Mouse (Mus musculus) thymus, postnatal 10 days (tissue): ENCODE data around the gene Notch1.

Source experiments
- DNase-seq, 2 experiments: peaks; one replicate each; pipeline ENCODE4 v3.0.0; 2021; ENCODE audit warnings: low spot score in 2 of 2

The Notch1 gene

GRCm38 (mm10) chr2:26500599-26501370, 15.7 kb downstream of the Notch1 start:
- DNase-seq, result no peak

DNA sequence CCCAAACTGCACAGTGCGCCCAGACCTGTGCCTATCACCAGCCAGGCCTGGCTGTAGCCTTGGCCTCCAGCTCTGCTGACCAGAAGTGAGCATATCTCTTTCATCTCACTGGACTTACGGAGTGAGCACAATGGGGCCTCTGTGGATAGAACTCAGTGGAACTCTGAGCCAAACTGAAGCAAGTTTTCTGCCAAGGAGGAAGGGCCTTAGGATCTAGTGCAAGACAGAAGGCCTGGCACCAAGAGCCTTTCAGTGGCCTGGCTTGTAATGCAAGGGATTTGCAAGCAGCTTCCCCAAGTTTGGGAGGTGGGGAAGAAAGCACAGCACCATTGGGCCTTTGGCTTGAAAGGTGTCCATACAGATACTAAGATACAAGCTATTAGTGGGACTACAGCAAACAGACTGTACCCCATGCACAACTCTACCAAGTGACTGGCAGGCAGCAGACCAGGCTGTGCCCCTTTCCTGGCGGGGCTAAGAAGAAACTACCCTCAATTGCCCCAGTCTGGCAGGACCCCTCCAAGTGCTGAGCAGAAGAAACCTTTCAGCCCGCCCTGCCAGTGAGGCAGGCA, 16.4 kb downstream of the Notch1 start:
- DNase-seq, result no peak

- DNase-seq, result no peak
These were observed 17.8 kb downstream of the Notch1 start for GRCm38 (mm10) chr2:26498694-26499093.

DNA sequence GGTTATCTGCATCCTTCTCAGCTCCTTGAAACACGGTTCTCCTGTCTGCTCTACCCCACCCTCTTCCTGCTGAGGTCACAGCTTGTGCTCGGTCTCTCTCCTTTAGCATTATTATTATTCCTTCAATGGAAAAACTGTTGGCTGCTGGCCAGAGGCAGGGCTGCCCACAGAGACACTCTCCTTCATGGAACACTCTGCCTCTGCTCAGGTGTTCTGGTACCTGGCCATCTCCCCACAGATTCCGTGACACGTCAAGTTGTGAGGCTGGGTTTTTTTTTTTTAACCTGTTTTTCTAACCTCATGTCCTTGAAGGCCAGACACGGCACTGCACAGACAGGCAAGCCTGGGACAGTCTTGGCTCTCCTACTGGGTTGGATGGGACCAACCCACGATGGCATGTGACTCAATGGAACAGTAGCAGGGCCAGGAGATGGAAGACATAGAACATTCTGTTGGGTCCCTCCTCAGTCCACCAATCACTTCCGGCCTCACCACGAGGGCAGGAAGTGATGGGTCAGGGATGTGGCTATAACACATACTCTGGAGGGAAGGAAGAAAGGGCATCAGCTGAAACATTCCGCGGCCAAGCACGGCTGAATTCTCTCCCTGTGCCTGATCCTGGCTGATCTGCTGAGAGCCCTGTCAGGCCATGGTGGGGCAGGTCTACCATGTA, 18.5 kb downstream of the Notch1 start:
- no peak for DNase-seq

- DNase-seq, result no peak
These were observed 20.0 kb downstream of the Notch1 start for GRCm38 (mm10) chr2:26496451-26496850.

GRCm38 (mm10) chr2:26495701-26496100, 20.8 kb downstream of the Notch1 start:
- DNase-seq, result no peak

- DNase-seq, result no peak
These were observed 21.5 kb downstream of the Notch1 start for GRCm38 (mm10) chr2:26494991-26495390.

DNA sequence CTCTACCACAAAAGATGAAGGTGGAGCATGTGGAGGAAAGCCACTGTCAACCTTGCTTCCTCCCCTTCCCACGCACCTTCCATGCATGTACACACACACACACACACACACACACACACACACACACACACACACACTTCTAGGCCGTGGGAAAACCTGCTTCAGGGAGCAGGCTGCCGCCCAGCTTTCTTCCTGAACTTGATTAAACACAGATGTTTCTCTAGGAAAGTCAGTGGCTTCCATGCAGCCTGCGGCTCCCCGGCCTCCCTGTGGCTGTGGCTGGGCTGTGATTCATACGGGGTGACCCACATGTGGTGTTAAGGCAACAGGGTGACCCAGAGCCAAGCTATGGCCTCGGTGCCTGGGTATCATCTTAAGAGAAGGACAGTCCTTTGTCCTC, 22.1 kb downstream of the Notch1 start:
- no peak for DNase-seq

DNA sequence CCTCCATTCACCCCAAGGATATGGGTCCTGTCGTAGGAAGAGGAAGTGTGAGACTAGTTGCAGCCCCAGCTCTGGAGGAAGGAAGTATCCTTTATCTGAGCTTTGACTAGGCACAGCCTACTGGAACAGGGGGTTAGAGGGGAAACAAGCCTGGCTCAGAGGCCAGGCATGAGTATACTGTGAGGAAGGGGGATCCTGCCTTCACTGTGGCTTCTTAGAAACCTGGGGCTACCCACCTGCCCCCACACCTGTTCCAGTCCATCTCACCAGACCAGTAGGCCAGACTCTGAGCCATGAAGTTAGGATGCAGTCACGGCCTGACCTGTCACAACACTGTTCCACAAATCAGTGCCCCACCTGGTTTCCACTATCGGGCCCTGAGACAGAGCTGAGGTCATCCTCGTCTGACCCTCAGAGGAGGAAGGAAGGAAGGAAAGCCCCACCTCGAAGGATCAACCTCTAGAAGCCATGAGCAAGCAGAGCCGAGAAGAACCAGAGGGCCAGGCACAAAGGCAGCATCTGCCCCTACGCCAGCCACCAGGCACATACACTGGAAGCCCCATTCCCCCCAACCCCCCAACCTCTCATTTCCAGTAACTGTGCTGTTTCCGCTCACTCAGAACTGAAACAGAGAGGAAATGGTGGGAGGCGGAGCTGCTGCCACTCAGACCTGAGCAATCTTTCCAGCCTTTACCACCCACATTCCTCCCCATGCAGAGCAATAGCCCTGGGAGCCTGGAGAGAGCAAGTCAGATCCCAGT, 23.3 kb downstream of the Notch1 start:
- peak; percentile 51 to 65 for DNase-seq

GRCm38 (mm10) chr2:26490760-26491301, 25.6 kb downstream of the Notch1 start:
- DNase-seq, result no peak

DNA sequence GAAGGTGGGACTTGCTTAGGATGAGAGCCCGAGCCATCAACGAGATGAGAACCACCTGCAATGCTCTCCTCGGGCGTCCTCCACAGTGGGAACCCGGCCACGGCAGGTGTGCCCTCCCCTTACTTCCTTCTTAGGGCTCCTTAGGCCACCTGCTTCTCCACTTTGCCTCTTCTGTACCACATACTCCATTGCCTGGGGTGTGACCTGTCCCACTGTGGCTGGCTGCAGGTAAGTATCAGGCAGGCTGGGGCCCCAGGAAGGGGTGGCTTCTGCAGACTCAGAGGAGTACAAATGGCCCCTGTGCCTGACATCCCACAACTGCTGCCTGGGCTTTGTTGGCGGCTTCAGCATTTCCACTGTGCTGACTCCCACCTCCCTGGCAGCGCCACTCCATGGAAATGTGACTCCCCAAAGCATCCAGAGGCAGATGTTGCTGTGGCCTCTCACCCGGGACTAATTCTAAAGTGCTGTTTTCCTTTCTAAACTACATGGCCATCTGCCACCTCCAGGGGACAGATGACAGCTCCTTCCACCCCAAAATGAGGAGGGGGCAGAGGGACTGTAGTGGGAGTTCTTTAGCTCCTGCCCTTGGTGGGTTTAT, 27.8 kb downstream of the Notch1 start:
- no peak for DNase-seq

DNA sequence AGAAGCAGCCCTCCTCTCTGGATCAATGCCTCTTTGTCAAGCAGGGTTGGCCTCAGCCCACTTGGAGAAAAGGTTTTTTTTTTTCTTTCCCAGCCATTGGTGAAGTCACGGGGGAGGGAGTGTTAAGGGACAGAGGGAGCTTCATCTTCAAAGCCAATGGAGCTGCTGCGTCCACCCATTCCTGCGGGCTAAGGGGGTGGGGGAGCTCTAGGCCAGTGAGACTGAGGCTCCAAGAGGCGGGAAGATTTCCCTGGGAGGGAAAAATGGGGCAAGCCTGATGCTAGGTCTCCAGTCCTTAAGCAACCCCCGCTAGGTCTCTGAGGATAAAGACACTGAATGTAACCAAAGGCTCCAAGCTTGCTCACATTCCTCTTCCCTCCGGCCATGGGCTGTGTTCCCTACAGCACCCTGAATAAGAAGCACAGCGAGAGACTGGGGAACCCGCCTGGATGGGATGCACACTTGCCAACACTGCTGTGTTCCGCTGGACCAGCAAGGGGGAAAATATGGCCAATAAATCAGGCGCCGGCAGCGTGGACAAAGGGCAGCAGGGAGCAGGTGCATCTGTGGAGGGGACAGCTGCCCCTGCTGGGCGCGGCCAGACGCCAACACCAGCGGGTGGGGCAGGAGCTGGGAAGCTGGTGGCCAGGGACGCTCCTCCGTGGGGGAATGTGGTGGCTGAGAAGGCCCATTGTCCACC, 29.0 kb downstream of the Notch1 start:
- DNase-seq, result no peak

- DNase-seq, result no peak
These were observed 29.6 kb downstream of the Notch1 start for GRCm38 (mm10) chr2:26486835-26487321.

DNA sequence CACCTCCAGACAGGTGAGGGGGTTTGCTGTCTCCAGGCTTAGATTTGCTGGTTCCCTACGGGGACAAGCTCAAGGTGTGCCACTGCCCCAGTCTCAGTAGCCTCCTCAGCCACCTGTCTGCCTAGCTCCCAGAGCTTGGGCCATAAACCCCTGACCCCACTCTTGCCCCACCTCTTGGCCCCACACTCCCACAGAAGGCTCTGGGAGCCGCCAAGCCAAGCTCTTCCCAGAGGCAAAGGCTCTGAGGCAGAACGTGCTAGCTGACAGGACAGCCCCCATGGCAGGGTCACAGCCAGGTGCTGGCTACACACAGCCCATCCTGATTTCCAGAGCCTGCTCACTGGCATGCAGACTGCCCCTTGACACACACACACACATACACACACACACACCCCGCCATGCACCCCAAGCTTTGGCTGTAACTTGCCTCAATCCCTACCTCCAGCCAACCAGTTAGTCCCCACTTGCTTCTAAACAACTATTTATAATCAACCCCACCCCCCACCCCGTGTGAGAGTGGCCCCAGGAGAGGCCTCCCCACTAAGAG, 30.1 kb downstream of the Notch1 start:
- no peak for DNase-seq

GRCm38 (mm10) chr2:26485710-26486109, 30.8 kb downstream of the Notch1 start:
- DNase-seq, result no peak

DNA sequence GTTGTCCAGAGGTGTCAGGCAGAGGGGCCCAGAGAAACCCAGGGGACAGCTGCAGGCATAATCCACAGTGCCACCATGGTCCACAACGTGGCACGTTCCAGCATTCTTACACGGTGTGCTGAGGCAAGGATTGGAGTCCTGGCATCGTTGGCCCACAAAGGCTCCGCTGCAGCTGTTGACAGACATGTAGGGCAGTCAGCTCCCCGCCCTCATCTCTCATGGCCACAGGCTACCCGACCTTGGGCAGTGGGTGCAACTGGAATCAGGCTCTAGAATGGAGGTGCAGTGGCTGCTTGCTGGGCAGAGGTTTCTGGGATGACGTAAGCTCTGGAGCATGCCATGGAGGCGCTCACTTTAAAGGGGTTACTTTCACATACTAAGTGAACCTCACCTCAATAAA, 31.2 kb downstream of the Notch1 start:
- no peak for DNase-seq

DNA sequence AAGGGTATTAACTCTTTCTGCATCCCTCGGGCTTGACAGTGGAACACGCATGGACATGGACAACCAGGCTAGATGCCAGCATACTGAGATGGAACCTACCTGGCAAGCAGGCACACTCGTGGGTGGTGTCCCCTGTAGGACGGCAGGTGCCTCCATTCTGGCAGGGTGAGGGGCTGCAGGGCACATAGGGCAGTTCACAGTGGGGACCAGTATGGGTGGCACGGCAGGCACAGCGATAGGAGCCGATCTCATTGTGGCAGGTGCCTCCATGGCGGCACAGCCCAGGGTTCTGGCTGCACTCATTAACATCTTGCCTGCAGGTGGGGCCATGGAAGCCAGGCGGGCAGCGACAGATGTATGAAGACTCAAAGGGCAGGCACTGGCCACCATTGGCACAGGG, 32.3 kb downstream of the Notch1 start:
- DNase-seq, result no peak

GRCm38 (mm10) chr2:26483230-26483869, 33.1 kb downstream of the Notch1 start:
- DNase-seq, result no peak

- no peak for DNase-seq
These were observed 33.6 kb downstream of the Notch1 start for GRCm38 (mm10) chr2:26482824-26483223.
